Mouse (Mus musculus): Measurements from ENCODE around the gene Hnrnpa2b1. TPM values are rescaled to one million over a fixed set of nuclear protein-coding genes. Genes with fewer than 3 reads are reported as not detected.

Hnrnpa2b1 gene
- polyA plus RNA-seq (2012; rRNA removed), result 8.2 and 20.9 TPM in 2 replicates

DNA sequence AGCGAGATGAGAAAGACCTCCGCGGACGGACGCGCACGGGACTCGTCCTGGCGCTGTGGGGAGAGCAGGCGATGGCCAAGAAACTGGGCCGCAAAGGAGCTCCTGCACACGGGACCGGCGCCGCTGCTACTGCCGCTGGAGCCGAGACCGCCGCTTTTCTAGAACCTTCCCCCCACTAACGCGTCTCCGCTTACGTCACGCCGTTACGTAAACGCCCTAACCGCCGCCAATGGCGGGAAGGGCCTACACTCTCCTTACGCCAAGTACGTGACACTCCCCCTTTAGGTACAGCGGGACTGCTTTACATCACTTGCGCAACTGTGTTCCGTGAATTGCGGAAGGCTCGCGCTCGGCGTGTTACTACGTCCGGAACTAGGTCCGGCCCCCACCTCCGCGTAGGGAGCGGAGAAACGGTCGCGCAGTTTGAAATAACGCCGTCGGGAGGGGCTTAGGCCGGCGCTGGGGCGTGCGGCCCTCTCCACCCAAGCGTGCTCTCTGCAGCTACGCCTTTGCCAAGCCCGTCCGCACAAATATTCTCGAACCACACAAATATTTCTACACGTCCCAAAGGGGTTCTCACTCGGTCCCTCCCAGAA is at the start of gene Hnrnpa2b1:
Hnrnpa2b1 (minus strand) TSS at position 180 of the 596 bp plus-strand sequence.
- Histone ChIP-seq H3K36me3 (ENCODE audit: control insufficient read depth, insufficient read depth, low read length) (peaks cover 22% of the 10 kb centered on the region), H3K4me1 (ENCODE audit: control insufficient read depth, insufficient read depth, insufficient read length, low read length) (peaks cover 2% of the 10 kb centered on the region; the same call in 1 of the 2 replicates), H3K27ac (ENCODE audit: insufficient read depth, low read depth, low read length) (peak within 1 kb of the TSS; percentile 96), H3K27me3 (ENCODE audit: control insufficient read depth, insufficient read depth, low read length) (no peaks in the 10 kb centered on the region), H3K4me3 (ENCODE audit: low read depth, low read length) (peak within 1 kb of the TSS; percentile 83)
- WGBS, result under 1% methylated on average over 63 of the region's 63 CpGs
- TF ChIP-seq CTCF (IDR thresholded peaks at IDR 0.05; ENCODE audit: extremely low read depth, insufficient read length, insufficient replicate concordance, low read depth, low read length), result no peak
- TF ChIP-seq POLR2A (IDR thresholded peaks at IDR 0.05; ENCODE audit: low read depth, low read length), result peak; percentile 99

DNA sequence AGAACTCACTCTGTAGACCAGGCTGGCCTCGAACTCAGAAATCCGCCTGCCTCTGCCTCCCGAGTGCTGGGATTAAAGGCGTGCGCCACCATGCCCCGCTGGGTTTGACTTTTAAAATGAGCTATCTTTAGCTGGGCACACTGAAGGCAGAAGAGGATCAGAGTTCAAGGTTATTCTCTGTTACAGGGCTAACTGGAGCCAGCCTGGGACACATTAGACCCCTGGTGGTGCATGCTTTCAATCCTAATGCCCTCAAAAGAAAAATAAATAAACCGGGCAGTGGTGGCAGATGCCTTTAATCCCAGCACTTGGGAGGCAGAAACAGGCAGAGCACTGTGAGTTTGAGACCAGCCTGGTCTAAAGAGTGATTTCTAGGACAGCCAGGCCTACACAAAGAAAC is 45.2 kb upstream of the Hnrnpa2b1 start:
- WGBS, result 95% methylated on average over 7 of the region's 7 CpGs
- TF ChIP-seq CTCF (IDR thresholded peaks at IDR 0.05; ENCODE audit: extremely low read depth, insufficient read length, insufficient replicate concordance, low read depth, low read length) (no peak), POLR2A (IDR thresholded peaks at IDR 0.05; ENCODE audit: low read depth, low read length) (no peak)
- H3K27me3 ChIP-seq (ENCODE audit: control insufficient read depth, insufficient read depth, low read length), result no peaks in the 10 kb centered on the region
- H3K4me1 ChIP-seq (ENCODE audit: control insufficient read depth, insufficient read depth, insufficient read length, low read length), result no peaks in the 10 kb centered on the region
- H3K4me3 ChIP-seq (ENCODE audit: low read depth, low read length), result no peak overlapping the region
- H3K27ac ChIP-seq (ENCODE audit: insufficient read depth, low read depth, low read length), result no peak overlapping the region
- H3K36me3 ChIP-seq (ENCODE audit: control insufficient read depth, insufficient read depth, low read length), result no peaks in the 10 kb centered on the region

DNA sequence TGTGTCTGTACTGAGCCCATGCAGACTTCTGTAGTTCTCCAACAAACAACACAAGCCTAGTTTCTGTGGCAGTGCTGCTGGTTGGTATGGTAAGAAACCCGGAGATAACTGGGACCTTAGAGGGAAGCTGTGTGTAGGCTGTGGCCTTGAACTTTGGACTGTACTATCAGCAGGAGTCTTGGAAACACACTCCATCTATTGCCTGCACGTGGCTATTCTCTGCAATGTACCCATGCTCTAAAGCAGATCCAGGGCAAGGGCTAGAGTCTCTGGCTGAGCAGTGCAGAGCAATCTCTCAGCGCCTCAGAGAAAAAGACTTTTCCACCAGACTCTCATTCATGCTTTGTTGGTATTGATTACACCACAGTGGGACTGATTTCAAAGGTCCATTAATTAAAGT is 44.1 kb upstream of the Hnrnpa2b1 start:
- Histone ChIP-seq H3K4me1 (ENCODE audit: control insufficient read depth, insufficient read depth, insufficient read length, low read length) (no peaks in the 10 kb centered on the region), H3K36me3 (ENCODE audit: control insufficient read depth, insufficient read depth, low read length) (no peaks in the 10 kb centered on the region), H3K27ac (ENCODE audit: insufficient read depth, low read depth, low read length) (no peak overlapping the region), H3K27me3 (ENCODE audit: control insufficient read depth, insufficient read depth, low read length) (no peaks in the 10 kb centered on the region), H3K4me3 (ENCODE audit: low read depth, low read length) (no peak overlapping the region)
- TF ChIP-seq CTCF (IDR thresholded peaks at IDR 0.05; ENCODE audit: extremely low read depth, insufficient read length, insufficient replicate concordance, low read depth, low read length) (no peak), POLR2A (IDR thresholded peaks at IDR 0.05; ENCODE audit: low read depth, low read length) (no peak)
- WGBS, result 29% methylated on average over 3 of the region's 3 CpGs

DNA sequence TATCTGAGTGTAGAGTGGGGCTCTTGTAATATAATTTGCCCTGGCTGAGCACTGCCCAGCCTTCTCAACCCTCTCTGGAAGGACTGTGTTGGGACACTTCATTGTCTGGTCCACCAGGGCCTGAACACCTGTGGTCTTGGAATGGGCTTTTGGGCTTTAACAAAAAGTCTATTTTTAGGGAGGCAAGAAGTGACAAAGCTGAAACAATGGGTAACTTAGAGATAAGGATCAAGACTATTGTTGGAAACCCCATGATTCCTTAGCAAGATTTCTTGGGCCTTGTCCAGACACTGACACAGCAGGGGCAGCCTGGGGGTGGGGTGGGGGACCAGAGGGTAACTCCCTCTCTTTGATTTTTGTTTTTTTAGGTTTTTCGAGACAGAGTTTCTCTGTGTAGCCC is 41.3 kb upstream of the Hnrnpa2b1 start:
- TF ChIP-seq CTCF (IDR thresholded peaks at IDR 0.05; ENCODE audit: extremely low read depth, insufficient read length, insufficient replicate concordance, low read depth, low read length) (no peak), POLR2A (IDR thresholded peaks at IDR 0.05; ENCODE audit: low read depth, low read length) (no peak)
- Histone ChIP-seq H3K36me3 (ENCODE audit: control insufficient read depth, insufficient read depth, low read length) (no peaks in the 10 kb centered on the region), H3K27me3 (ENCODE audit: control insufficient read depth, insufficient read depth, low read length) (no peaks in the 10 kb centered on the region), H3K4me3 (ENCODE audit: low read depth, low read length) (no peak overlapping the region), H3K4me1 (ENCODE audit: control insufficient read depth, insufficient read depth, insufficient read length, low read length) (no peaks in the 10 kb centered on the region), H3K27ac (ENCODE audit: insufficient read depth, low read depth, low read length) (no peak overlapping the region)
- WGBS, result 90% methylated on average over 1 of the region's 1 CpGs

DNA sequence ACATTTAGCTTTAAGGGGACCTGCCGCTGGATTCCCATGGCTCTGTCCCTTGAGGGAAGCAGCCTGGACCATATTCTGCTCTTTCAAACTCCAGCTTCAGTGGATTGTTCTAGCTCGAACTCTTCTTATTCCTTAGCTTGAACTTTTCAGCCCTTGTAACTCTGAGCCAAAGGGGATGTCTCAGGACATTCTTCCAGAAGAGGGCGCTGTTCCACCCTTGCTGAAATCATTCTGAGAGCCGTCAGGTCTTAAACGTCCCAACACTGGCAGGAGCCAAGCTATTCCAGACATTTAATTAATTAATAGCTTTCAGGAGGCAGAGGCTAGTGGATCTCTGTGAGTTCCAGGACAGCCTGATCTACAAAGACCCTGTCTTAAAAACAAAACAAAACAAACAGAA is 40.4 kb upstream of the Hnrnpa2b1 start:
- Histone ChIP-seq H3K27ac (ENCODE audit: insufficient read depth, low read depth, low read length) (no peak overlapping the region), H3K36me3 (ENCODE audit: control insufficient read depth, insufficient read depth, low read length) (no peaks in the 10 kb centered on the region), H3K4me1 (ENCODE audit: control insufficient read depth, insufficient read depth, insufficient read length, low read length) (peaks cover 4% of the 10 kb centered on the region; the same call in 1 of the 2 replicates), H3K4me3 (ENCODE audit: low read depth, low read length) (no peak overlapping the region), H3K27me3 (ENCODE audit: control insufficient read depth, insufficient read depth, low read length) (no peaks in the 10 kb centered on the region)
- no peak for TF ChIP-seq POLR2A (IDR thresholded peaks at IDR 0.05; ENCODE audit: low read depth, low read length)
- peak; percentile 53; the same call in 1 of the 2 replicates for TF ChIP-seq CTCF (IDR thresholded peaks at IDR 0.05; ENCODE audit: extremely low read depth, insufficient read length, insufficient replicate concordance, low read depth, low read length)
- WGBS, result 28% methylated on average over 5 of the region's 5 CpGs

DNA sequence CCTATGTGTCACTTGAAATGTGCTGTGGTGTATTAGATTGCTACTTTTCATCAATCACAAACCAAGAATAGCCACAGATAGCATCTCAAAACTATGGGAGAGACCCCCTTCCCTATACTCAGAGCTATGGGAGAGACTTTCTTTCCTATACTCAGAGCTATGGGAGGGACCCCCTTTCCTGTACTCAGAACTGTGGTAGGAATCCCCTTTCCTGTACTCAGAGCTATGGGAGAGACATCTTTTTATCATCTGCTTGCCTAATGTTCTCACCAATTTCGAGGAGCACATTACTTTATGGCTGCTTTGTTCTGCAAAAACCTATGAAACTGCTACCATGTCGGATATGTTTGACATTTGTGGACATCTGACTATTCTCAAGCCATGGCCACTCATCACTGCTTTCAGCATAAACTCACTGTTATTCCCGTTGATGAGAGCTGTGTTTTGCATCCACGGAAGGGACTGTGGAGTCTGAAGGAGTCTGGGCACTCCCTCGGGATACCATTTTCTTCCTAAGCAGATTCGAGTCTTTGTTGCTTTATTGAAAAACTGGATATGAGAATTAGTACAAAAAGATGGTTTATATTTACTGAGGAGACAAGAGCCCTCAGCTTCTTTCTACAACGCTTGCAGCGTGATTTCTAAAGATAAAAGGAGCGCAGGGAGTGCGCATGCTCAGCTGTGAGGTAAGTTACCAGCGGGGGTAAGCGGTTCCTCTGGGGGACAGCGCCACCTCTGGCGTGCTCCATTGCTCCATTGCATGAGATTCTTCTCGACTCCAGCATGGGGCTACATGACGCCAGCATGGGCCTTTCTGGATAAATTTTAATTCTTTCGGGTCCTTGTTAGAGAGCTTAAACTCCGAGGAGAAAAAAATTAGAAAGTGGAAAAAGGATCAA is 39.3 kb upstream of the Hnrnpa2b1 start:
- H3K36me3 ChIP-seq (ENCODE audit: control insufficient read depth, insufficient read depth, low read length), result no peaks in the 10 kb centered on the region
- WGBS, result 32% methylated on average over 18 of the region's 18 CpGs
- no peak overlapping the region for H3K4me3 ChIP-seq (ENCODE audit: low read depth, low read length)
- H3K27me3 ChIP-seq (ENCODE audit: control insufficient read depth, insufficient read depth, low read length), result no peaks in the 10 kb centered on the region
- peaks cover 4% of the 10 kb centered on the region; the same call in 1 of the 2 replicates for H3K4me1 ChIP-seq (ENCODE audit: control insufficient read depth, insufficient read depth, insufficient read length, low read length)
- H3K27ac ChIP-seq (ENCODE audit: insufficient read depth, low read depth, low read length), result no peak overlapping the region
- TF ChIP-seq POLR2A (IDR thresholded peaks at IDR 0.05; ENCODE audit: low read depth, low read length) (no peak), CTCF (IDR thresholded peaks at IDR 0.05; ENCODE audit: extremely low read depth, insufficient read length, insufficient replicate concordance, low read depth, low read length) (peak; percentile 71)

DNA sequence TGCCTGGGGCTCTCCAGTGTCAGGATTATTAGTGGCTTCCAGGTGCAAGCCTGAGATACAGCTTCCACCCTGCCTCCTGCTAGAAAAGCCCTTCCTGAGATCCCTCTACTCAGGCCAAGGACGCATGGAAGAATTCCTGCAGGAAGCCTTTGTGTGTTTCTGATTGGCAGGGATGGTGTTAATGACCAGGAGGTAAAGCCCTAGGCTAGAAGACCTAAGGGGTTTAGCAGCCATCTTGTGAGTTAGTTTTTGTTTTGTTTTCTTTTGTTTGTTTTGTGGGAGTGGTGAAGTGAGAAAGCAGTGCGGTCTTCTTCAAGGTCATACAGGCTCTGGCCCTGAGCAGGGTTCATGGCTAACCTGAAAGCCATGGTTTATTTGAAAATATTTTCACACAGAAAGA is 37.9 kb upstream of the Hnrnpa2b1 start:
- H3K4me1 ChIP-seq (ENCODE audit: control insufficient read depth, insufficient read depth, insufficient read length, low read length), result peaks cover 4% of the 10 kb centered on the region; the same call in 1 of the 2 replicates
- TF ChIP-seq CTCF (IDR thresholded peaks at IDR 0.05; ENCODE audit: extremely low read depth, insufficient read length, insufficient replicate concordance, low read depth, low read length) (no peak), POLR2A (IDR thresholded peaks at IDR 0.05; ENCODE audit: low read depth, low read length) (no peak)
- no peak overlapping the region for H3K27ac ChIP-seq (ENCODE audit: insufficient read depth, low read depth, low read length)
- no peaks in the 10 kb centered on the region for H3K36me3 ChIP-seq (ENCODE audit: control insufficient read depth, insufficient read depth, low read length)
- no peak overlapping the region for H3K4me3 ChIP-seq (ENCODE audit: low read depth, low read length)
- H3K27me3 ChIP-seq (ENCODE audit: control insufficient read depth, insufficient read depth, low read length), result no peaks in the 10 kb centered on the region
- 75% methylated on average over 2 of the region's 2 CpGs for WGBS

Measured in small intestine, adult 2 months (tissue).